Mouse (Mus musculus) olfactory bulb, adult 2 months (tissue): ENCODE measurements around the gene Dcaf11.

Experiments used
- CTCF ChIP-seq: fragments of 200-500 bp; IDR thresholded peaks from 2 replicates; pipeline ENCODE4 v1.5.1; 2012; ENCODE audit warnings: low read depth, mild to moderate bottlenecking, low read length, moderate library complexity; ENCODE audit not compliant: insufficient read depth
- POLR2A ChIP-seq: fragments of 200-500 bp; IDR thresholded peaks from 2 replicates; pipeline ENCODE4 v1.6.1; 2012; ENCODE audit warnings: mild to moderate bottlenecking, low read depth, low read length, moderate library complexity; ENCODE audit not compliant: insufficient read depth

DNA sequence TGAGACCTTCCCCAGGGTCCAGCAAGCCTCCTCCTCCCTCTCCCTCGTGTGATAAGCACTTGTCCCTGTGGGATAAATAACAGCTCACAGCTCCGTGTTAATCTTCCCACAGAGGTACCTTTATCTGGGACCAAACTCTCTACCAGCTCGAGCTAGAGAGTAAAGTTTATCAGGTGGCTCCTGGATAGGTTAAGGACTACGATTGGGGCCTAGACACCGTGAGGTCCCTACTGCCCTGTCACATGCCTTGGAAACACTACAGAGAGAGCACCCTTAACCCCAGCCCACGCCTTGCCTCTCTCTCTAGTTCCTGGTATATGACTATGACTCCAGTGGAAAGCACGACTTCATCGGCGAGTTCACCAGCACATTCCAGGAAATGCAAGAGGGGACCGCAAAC is 45.9 kb upstream of the Dcaf11 start:
- no peak for TF ChIP-seq CTCF
- no peak for TF ChIP-seq POLR2A
